Mouse (Mus musculus) lung, postnatal 0 days (tissue): ENCODE data around the gene Fabp3.

Experiments used
- CTCF ChIP-seq: IDR thresholded peaks from 2 replicates; pipeline ENCODE4 v1.5.1; 2016; ENCODE audit warnings: antibody characterized with exemption, mild to moderate bottlenecking
- EP300 ChIP-seq: IDR thresholded peaks from 2 replicates; pipeline ENCODE4 v1.6.1; 2016; ENCODE audit warnings: antibody characterized with exemption, mild to moderate bottlenecking, control low read depth

- no peak for TF ChIP-seq CTCF
- no peak for TF ChIP-seq EP300
Measured at GRCm38 (mm10) chr4:130304746-130305145, 3.6 kb upstream of the Fabp3 start.
